15 mouse cellular contexts compared by ENCODE assay signal in the genomic region with DNA sequence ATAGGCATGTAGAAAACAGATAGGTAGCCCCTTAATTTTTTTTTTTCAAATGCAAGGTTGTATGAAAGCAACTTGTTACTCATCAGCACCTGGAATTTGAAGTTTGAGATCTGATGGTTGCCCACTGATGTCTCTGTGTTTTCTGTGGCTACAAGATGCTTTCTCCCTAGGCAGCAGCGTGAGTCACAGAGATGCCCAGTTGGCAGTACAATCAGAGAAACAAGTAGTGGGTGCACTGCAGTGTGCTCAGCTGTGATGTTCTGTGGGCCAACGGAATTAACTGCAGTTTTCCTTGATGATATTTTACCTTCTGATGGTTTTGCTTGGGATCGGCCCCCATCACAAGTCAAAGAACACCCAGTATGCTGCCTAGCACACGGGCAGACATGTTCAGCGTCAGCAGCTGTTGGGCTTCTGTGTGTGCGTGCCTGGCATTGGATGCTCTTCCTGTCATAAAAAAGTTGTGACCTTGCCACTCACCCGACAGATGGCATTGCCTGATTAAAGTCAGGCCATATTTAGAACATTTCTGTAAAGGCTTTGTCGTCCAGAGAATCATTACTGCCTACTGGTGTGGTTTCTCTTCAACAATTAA.
DNase-seq lines count a peak whose midpoint lies in the region; ATAC-seq and TF ChIP-seq lines count a peak whose summit lies in the region.
"Had no signal": no experiment of that assay in that cellular context is flagged by ENCODE, and none has a peak within 500 bp of the region (broad histone marks: within the 10 kb centered on the region; RNA-seq: fewer than 3 reads in every experiment).

No protein-coding gene starts in this region.

- ATAC-seq in CD4-positive, CD25-positive, alpha-beta regulatory T cell, adult 4 months, result no peak
- ATAC-seq: forebrain, embryonic 14.5 days had no signal

- peak; percentile 19 for DNase-seq in embryo, embryonic 10 days (ENCODE audit: low spot score)
- no peak for DNase-seq in embryo, embryonic 11 days
- peak; percentile 4 for DNase-seq in retina, adult 2 months (ENCODE audit: low read depth, low spot score)
- DNase-seq in retina, embryonic 14.5 days (ENCODE audit: low spot score), result no peak
- peak in 1 of 2 experiments; percentile 19 for DNase-seq in layer of hippocampus, adult 2 months (ENCODE audit: low spot score in 2 of 2)
- peak; percentile 8 for DNase-seq in retina, postnatal 1 day
- DNase-seq in adrenal gland, postnatal 25 days, result no peak
- DNase-seq: kidney, adult 8-10 months; thymus, postnatal 36 days had no signal

- H3K4me3 ChIP-seq in layer of hippocampus, adult 2 months, result no peak overlapping the region
- H3K4me3 ChIP-seq: embryonic facial prominence, embryonic 13.5 days; heart, embryonic 10.5 days; hindbrain, embryonic 15.5 days; liver, embryonic 15.5 days had no signal

- 0 out of 2 replicates have a peak overlapping the region, but pooled peaks have one; percentile 28 for H3K27ac ChIP-seq in layer of hippocampus, adult 2 months
- H3K27ac ChIP-seq: embryonic facial prominence, embryonic 13.5 days; heart, embryonic 10.5 days; hindbrain, embryonic 15.5 days; liver, embryonic 15.5 days had no signal

- no peak for TF ChIP-seq CTCF in layer of hippocampus, adult 2 months (conservative IDR thresholded peaks at IDR 0.05)

Comparison
In these comparisons a context has a peak if more than half of its experiments do, and no peak if none do; other contexts are left out.
1. DNase-seq: peak in embryo, embryonic 10 days (single experiment), retina, adult 2 months (single experiment) and retina, postnatal 1 day (single experiment); none in embryo, embryonic 11 days (single experiment), retina, embryonic 14.5 days (single experiment) and adrenal gland, postnatal 25 days (single experiment).